Mouse (Mus musculus) gastrocnemius, adult 8-10 months (tissue): Measurements from ENCODE around the gene Srsf3. TPM values are rescaled to one million over a fixed set of nuclear protein-coding genes. Genes with fewer than 3 reads are reported as not detected.
A peak's percentile ranks its signal among the peaks of the same experiment; 100 is the strongest.
"Not testable (repeated sequence)": the region's sequence is repeated elsewhere in the genome, so short reads cannot be mapped to it uniquely, and the experiment has no call there.

Experiments
- DNase-seq, 2 experiments: peaks; one replicate each; pipeline ENCODE4 v3.0.0; 2022; ENCODE audit warnings: low spot score in 2 of 2
- total RNA-seq, 4 experiments: library from RNA; stranded (reverse); gene quantifications; 2 replicates each; pipeline ENCODE4 v1.2.4; 2022

Srsf3 gene
- total RNA-seq: 10 to 100 TPM; 29.4 to 43.1 (median 37.1) TPM

GRCm38 (mm10) chr17:29032274-29033069 is at the start of gene Srsf3:
Gene Srsf3, plus strand, starts transcription at chr17:29032628.
- DNase-seq: peak; percentile 96 to 98

GRCm38 (mm10) chr17:28984724-28985420 is 47.6 kb upstream of the Srsf3 start:
- DNase-seq: no peak

GRCm38 (mm10) chr17:28986833-28987232 is 45.6 kb upstream of the Srsf3 start:
- DNase-seq: no peak

GRCm38 (mm10) chr17:28987713-28988112 is 44.7 kb upstream of the Srsf3 start:
- no peak for DNase-seq

GRCm38 (mm10) chr17:28988291-28988690 is 44.1 kb upstream of the Srsf3 start:
- DNase-seq: no peak

- DNase-seq: no peak
These were observed 43.4 kb upstream of the Srsf3 start for GRCm38 (mm10) chr17:28988996-28989395.

DNA sequence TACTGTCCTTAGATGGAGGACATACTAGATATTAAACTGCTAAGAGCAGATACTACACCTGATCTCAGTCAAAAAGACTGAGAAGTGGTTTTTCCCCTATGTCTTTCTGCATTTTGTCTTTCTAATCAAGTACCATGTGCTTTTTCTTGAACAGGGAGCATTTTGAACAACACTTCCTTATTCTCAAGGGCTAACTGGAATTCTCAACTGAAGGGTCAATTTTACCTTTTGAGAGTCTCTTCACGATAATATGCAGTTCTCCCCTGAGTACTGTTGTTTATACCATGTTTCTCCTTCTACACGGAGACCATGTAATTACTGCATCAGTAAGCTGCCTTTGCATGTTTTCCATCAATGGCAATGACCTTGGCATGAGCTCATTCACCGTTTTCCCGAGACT is 42.4 kb upstream of the Srsf3 start:
- DNase-seq: no peak

GRCm38 (mm10) chr17:28991286-28991685 is 41.1 kb upstream of the Srsf3 start:
- no peak for DNase-seq

GRCm38 (mm10) chr17:28992105-28992504 is 40.3 kb upstream of the Srsf3 start:
- DNase-seq: no peak

DNA sequence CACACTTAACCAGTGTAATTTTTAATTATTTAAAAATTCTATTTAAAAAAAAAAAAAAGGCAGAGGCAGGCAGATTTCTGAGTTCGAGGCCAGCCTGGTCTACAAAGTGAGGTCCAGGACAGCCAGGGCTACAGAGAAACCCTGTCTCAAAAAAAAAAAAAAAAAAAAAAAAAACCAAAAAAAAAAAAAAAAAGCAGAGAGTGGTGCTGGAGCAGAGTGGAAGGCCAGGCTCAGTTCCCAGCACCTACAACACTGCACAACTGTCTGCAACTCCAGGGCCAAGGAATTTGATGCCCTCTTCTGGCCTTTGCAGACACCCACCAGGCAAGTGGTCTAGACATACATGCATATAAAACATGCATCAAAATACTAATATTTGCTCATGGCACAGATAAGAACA is 39.4 kb upstream of the Srsf3 start:
- not testable (repeated sequence) for DNase-seq

DNA sequence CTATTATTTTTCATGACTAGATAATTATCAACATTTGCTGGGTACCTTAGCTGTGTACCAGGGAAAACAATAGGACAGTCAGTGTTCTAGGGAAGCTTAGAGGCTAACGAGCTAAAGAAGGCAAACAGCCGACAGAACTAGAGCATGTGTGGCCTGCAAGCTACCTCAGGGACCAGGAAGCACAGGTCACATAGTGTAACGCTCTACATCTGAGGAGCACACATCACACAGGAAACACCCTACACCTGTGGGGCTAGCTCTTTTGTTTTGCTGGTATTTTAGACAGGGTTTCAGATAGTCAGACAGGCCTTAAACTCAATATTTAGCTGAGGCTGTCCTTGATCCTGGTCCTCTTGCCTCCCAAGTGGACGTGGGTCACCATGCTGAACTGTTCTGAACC is 37.8 kb upstream of the Srsf3 start:
- DNase-seq: no peak

DNA sequence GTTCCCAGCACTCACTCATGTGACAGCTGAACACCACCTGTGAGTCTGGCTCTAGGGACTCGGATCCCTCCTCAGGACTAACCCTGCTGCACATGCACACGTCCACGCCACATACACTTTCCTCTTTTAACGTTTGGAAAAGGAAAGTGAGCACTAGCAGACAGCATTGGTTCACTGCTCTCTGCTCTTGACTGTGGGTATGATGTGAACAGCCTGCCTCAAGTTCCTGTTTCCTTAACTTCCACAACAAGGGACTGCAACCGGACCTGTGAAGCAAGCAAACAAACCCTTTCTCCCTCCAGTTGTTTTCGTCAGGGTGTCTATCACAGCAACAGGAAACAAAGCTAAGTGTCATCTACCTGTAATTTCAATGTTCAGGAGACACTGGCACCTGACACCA is 32.0 kb upstream of the Srsf3 start:
- DNase-seq: no peak

DNA sequence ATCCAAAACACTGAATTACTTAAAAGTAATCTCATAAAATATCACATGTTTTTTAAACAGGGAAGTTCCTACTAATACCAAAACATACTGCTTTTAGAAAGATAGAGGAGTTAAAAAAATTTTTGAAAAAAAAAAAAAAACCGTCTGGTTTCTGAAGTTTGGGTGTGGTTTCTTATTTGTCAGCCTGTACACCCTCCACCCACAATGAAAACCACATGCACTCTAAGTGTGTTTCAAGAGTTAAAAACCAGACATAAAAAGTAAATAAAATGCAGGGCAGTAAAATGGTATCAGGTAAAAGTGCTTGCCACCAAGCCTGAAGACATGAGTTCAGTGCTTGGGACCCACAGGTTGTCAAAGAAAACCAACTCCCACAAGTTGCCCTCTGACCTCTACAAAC is 28.7 kb upstream of the Srsf3 start:
- no peak for DNase-seq

- no peak for DNase-seq
These were observed 27.4 kb upstream of the Srsf3 start for GRCm38 (mm10) chr17:29005002-29005401.

GRCm38 (mm10) chr17:29006812-29007211 is 25.6 kb upstream of the Srsf3 start:
- no peak for DNase-seq

GRCm38 (mm10) chr17:29007243-29007640 is 25.2 kb upstream of the Srsf3 start:
- DNase-seq: no peak

- DNase-seq: peak; percentile 84 to 89
These were observed 24.6 kb upstream of the Srsf3 start, which contains the start of gene Stk38 for GRCm38 (mm10) chr17:29007641-29008325. Gene Stk38, minus strand, starts transcription at chr17:29007995.

GRCm38 (mm10) chr17:29008326-29008650 is 24.1 kb upstream of the Srsf3 start:
- DNase-seq: no peak

DNA sequence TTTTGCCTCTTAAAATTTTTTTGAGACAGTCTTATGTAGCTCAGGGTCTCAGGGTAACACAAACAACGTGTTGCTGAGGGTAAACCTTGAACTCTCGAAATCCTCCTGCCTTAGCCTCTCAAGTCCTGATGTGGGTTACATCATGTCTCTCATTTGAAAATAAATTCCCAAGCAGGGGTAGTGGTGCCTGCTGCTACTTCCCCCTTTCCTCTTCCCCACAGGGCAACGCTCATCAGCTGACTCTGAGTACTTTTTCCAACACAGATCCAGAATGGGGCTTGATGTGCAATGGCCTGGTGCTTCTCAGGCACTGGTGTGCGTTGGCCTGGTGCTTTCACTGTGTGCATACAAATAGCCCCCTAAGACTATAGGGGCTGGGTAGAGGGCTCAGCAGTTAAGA is 23.2 kb upstream of the Srsf3 start:
- DNase-seq: no peak

DNA sequence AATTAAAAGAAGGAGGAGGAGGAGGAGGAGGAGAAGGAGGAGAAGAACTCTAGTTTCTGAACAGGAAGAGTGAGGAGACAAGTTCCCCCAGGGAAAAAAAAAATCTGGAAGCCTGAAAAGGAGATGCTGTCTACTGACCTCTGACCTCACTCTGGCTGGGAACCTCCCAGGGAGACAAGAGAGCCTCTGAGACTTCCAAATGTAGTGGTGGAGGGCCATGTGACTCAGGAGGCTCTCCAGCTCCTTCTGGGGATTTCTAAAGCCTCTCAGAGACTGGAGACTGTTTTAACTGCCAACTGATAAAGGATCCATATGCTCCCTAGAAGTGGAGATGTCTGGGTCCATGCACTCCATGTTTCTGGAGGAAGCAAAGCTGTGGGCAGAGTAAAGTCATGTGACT is 18.2 kb upstream of the Srsf3 start:
- DNase-seq: peak in 1 of 2 experiments; percentile 24

- no peak for DNase-seq
These were observed 16.8 kb upstream of the Srsf3 start for GRCm38 (mm10) chr17:29015638-29016037.

DNA sequence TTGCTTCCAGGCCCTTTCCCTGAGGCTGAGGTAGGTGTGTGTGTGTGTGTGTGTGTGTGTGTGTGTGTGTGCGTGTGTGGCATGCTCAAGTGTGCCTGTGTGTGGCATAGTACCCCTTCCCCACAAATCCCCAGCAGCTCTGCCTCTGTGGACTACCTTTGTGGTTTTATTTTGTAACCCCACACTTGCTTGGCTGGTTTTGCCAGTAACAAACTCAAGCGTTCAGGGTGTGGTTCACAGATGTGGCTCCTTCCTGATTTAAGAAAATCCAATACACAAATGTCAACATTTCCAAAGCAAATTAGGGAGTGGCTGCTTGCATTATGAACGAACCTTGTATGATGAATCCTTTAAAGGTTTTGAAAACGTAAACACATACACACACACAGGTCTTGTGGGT is 15.7 kb upstream of the Srsf3 start:
- DNase-seq: no peak
